Mouse (Mus musculus): ENCODE data around the gene Notch4.

Notch4 gene

DNA sequence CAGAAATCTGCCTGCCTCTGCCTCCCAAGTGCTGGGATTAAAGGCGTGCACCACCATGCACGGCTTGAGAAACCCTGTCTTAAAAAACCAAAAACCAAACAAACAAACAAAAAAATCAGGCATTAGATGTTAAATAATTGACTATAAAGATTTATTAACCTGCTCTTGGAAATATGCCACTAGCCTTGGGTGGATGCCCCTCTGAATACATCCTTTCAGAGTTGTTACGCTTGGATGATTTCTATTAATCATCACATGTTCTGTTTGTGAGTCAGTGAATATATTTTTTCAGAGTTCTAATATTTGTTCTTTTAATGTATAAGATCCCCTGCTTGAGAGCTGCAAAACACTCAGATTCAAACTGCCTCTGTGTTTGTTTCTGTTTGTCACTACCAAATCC lies 60.9 kb downstream of the Notch4 start:
- in situ Hi-C loops (cut with MboI): no loop called here

DNA sequence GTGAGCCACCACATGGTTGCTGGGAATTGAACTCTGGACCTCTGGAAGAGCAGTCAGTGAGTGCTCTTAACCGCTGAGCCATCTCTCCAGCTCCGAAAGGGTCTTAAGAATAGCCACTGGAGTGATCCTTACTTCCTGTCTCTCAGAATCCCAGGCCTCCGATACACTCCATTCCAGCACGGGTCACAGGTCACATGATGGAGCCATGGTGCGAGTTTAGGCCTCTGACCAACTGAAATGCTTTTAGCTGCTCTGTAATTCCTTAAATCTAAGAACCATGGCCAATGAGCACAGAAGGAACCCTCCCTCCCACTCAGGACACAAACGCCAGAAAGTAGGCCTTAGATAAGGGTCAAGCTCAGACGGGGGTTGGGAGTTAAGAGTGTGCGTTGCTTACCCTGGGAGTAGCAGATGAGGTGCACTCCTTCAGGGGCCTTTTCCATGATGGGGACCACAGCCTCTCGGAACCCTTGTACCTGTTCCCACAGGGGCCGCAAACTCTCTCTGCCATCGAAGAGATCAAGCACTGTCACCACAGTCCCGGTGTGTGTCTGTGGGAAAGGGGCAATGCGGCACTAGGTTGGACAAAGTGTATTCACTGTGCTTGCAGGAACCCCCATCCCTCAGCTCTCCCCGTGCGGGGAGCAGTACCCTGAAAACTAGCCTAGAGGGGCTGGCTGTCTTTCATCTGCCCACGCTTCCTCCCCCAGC lies 62.1 kb downstream of the Notch4 start:
- in situ Hi-C loops (cut with MboI): no loop called here

DNA sequence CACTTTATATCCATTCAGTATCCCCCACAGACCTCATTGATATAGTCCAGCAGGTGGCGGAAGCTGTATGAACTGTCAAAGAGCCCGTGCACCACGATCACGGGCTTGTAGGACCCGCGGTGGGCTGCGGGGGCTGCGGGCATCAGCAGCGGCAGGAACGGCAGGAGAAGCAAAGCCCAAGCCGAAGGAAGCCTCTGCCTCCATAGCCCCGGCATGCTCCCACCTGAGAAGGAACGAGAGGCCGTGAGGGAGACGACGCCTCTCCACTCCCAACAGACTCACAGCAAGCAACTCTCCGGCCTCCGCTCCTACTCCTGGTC lies 62.7 kb downstream of the Notch4 start:
- in situ Hi-C loops (cut with MboI): no loop called here

- in situ Hi-C loops (cut with MboI): no loop called here
These were observed 63.2 kb downstream of the Notch4 start for GRCm38 (mm10) chr17:34627093-34627942.

DNA sequence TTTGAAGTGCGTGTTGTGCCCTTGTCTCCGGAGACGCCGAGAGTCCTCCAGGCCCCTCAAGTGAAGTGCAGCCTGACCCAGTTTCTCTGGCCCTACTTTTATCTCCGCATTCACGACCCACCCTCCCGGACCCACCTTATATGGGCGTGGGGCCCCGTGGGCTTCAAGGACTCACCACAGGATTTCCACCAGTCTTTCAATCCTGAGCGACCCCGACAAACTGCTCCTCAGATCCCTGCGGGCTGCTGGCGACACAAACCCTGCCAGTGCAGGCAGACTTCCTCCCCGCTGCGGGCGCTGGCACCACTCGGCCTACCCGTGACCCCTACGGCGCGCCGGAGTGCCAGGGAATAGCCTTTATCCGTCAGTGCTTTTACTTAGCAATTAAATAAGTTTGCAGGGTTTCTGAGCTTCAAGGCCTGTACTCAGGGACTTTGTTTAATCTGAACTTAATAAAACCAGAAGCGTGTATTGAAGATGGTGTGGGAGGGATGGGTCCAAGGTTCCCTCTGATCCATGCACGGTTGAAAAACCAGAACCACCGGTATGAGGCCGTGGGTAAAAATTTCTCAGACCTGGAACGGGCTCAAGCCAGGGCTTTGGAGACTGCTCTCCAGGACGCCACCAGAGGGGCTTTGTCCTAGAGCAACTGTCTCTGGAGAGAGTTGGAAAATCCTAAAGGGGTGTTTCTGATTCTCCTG lies 64.0 kb downstream of the Notch4 start, which contains the start of gene Ppt2:
Gene Ppt2 (minus strand): TSS at position 568 of the 701 bp plus-strand sequence.
- in situ Hi-C loops (cut with MboI): no loop called here

- in situ Hi-C loops (cut with MboI): no loop called here
These were observed 64.5 kb downstream of the Notch4 start for GRCm38 (mm10) chr17:34628644-34628967.

DNA sequence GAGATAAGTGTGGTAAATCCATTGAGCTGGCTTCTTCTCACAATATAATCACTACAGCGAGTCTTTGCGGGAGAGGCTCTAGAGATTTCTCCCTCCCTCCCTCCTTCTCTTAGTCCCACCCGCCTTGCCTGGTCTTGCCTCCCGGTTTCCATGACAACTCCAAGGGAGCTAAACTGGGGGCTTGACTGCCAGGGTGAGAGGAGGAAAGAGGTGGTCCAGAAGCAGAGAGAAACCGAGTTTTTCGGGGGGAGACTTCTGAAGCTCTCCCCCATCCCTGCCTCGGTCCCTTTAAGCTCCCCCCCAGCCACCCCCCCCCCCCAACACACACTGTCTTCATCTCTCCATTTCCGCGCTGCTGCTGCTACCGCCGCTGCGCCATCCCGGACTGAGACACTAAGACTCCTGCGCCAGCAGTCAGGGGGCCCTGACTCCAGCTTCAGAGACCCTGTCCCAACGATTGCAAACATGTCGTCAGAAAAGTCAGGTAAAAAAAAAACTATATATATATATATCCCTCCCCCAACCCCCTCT lies 65.2 kb downstream of the Notch4 start, which contains the start of gene Prrt1:
Gene Prrt1 (plus strand): TSS at position 313 of the 531 bp plus-strand sequence.
- in situ Hi-C loops (cut with MboI): no loop called here

GRCm38 (mm10) chr17:34629796-34630603 lies 65.9 kb downstream of the Notch4 start:
- in situ Hi-C loops (cut with MboI): no loop called here

DNA sequence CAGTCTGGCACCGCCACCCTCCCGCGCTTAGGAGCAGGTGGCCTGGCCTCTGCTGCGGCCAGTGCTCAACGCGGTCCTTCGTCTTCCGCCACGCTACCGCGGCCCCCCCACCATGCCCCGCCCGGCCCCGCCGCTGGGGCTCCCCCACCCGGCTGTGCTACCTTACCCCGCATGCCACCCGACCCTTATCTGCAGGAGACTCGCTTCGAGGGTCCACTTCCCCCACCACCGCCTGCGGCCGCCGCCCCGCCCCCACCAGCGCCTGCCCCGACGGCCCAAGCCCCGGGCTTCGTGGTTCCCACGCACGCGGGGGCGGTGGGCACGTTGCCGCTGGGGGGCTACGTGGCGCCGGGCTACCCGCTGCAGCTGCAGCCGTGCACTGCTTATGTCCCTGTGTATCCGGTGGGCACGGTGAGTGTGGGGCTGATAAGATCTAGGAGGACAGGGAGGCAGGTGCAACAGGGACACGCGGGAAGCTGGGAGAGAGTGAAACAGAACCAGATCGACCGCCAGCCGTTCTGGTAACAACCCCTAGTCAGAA lies 66.8 kb downstream of the Notch4 start:
- in situ Hi-C loops (cut with MboI): no loop called here

GRCm38 (mm10) chr17:34631647-34632046 lies 67.6 kb downstream of the Notch4 start:
- in situ Hi-C loops (cut with MboI): no loop called here

DNA sequence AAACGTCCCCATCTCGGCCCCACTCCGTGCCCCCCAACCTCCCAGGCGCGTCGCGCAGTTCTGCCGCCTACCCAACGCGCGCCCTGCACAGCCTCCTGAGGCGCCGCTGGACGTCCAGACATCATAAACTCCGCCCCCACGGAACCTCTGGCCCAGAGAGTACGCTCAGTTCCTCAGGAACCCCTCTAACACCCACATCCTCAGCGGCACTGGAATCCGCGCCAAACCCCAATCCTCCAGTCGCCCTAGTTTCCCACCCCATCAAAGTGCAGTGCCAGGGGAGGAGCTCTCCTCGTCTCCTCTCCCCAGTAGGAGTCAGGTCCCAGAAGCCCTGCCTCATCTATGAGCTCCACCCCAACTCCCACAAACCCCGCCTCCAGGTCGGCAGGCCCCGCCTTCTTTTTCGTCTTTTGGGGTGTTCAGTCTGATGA lies 68.2 kb downstream of the Notch4 start:
- in situ Hi-C loops (cut with MboI): no loop called here

DNA sequence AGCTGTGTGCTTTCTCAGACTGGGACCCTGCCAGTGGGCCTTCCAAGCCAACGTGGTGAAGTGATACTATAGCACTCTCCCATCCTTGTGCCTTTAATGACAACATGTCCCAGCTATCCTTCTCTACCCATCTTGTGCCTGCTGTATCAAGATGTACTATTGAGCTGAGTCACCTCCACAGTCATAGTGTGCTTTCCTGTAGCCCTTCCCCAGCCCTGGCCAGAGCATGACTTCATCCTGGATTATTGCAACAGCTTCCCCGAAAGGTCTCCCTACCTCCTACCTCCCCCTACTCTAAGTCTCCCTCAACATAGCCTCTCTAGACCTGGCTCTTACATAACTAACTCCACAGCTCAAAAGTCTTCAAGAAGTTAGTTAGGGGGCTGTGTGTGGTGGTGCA lies 71.6 kb downstream of the Notch4 start:
- in situ Hi-C loops (cut with MboI): no loop called here

DNA sequence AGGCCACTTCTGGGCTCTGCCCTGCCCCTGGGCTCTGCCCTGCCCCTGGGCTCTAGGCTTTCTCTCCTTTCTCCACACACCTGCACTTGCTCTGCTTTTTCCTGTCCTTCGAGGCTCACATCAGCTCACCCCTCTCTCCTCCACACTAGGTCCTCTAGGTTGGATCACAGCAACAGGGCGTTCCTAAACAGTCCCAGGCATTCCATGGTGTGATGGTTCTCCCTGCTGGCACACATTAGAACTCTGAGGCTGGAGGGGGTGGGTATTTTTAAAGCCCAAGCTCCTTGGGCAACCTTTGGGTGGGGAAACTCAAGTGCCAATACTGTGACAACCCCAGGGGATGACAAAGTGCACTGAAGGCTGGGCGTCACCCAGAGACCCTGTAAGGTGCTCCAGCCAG lies 73.4 kb downstream of the Notch4 start:
- in situ Hi-C loops (cut with MboI): no loop called here
